Mouse (Mus musculus) embryonic facial prominence, embryonic 14.5 days (tissue): ENCODE data around the gene Bud31. TPM values are rescaled to one million over a fixed set of nuclear protein-coding genes. Genes with fewer than 3 reads are reported as not detected.
"Not testable (repeated sequence)": the region's sequence is repeated elsewhere in the genome, so short reads cannot be mapped to it uniquely, and the experiment has no call there.

Experiments used
- ATAC-seq: fragments of 200-750 bp; cut with Nextera tagmentation; 2 replicates; pipeline ENCODE4 v1.8.0; 2017; ENCODE audit warnings: low read depth, moderate number of reproducible peaks, moderate TSS enrichment
- DNase-seq: peaks from one replicate; pipeline ENCODE4 v3.0.0-alpha.2; 2015; ENCODE audit warnings: low spot score
- H3K27ac ChIP-seq: fragments of 300-500 bp; sonication (generic); replicated peaks from 2 replicates; pipeline ENCODE4 v1.5.1; 2014; ENCODE audit warnings: low read depth, mild to moderate bottlenecking, low read length, moderate library complexity
- H3K27me3 ChIP-seq: fragments of 300-500 bp; sonication (generic); replicated peaks from 2 replicates; pipeline ENCODE4 v1.6.1; 2014; ENCODE audit warnings: low read length; ENCODE audit not compliant: control insufficient read depth, insufficient read depth
- H3K36me3 ChIP-seq: fragments of 300-500 bp; sonication (generic); 2 replicates; pipeline ENCODE4 v1.6.1; 2014; ENCODE audit warnings: low read length, mixed read lengths; ENCODE audit not compliant: control insufficient read depth, insufficient read depth
- H3K4me1 ChIP-seq: fragments of 300-500 bp; sonication (generic); 2 replicates; pipeline ENCODE4 v1.6.1; 2014; ENCODE audit warnings: antibody characterized with exemption, low read length; ENCODE audit not compliant: control insufficient read depth, insufficient read depth
- H3K4me2 ChIP-seq: fragments of 300-500 bp; sonication (generic); 2 replicates; pipeline ENCODE4 v1.6.1; 2014; ENCODE audit warnings: low read depth, mild to moderate bottlenecking, low read length, moderate library complexity, mixed read lengths
- H3K4me3 ChIP-seq: fragments of 300-500 bp; sonication (generic); 2 replicates; pipeline ENCODE4 v1.5.1; 2014; ENCODE audit warnings: low read depth, mild to moderate bottlenecking, low read length
- H3K9ac ChIP-seq: fragments of 300-500 bp; sonication (generic); 2 replicates; pipeline ENCODE4 v1.6.1; 2014; ENCODE audit warnings: low read depth, mild to moderate bottlenecking, low read length, moderate library complexity, mixed read lengths
- H3K9me3 ChIP-seq: fragments of 300-500 bp; sonication (generic); 2 replicates; pipeline ENCODE4 v1.6.1; 2016; ENCODE audit warnings: low read length; ENCODE audit not compliant: control insufficient read depth
- WGBS: fragments of 180-500 bp; shearing (Covaris S2); extraction: QIAGEN DNeasy Blood & Tissue Kit; methylation state at CpG from one replicate; pipeline ENCODE4 v1.1.7; 2014; 5-methylcytosine and 5-hydroxymethylcytosine counted together
- polyA plus RNA-seq: library from polyadenylated mRNA; unstranded; fragments of >200 nt; fragmentation: Nextera tagmentation; extraction: Ambion mirVana; gene quantifications from 2 replicates; pipeline ENCODE4 v1.2.1, GENCODE M21; 2014

Gene Bud31
- polyA plus RNA-seq, 1 experiment from 2014 or later: 177 TPM

DNA sequence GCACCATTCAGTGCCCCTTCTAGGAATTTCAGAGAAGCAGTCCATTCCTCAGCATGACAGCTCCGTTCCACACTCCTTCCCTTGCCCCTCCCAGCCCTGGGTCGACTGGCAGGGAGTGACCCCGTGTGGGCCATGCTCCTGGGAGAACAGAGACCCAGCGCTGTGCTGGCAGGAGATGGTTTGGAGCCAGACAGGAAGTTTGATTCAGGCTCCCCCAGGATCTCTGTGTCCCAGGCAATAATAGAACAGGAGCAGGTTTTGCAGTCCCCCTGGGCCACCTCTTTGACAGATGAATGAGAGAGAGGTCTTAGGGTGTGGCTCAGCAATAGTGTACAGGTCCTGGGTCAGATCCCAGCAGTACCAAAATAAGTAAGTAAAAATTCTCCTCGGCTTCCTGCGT is 22.2 kb upstream of the Bud31 start:
- H3K9ac ChIP-seq: no peak overlapping the region
- ATAC-seq: no peak
- no peak overlapping the region for H3K4me2 ChIP-seq
- WGBS: 48% methylated on average over 6 of the region's 6 CpGs
- H3K27ac ChIP-seq: no peak overlapping the region
- H3K4me3 ChIP-seq: no peak overlapping the region
- DNase-seq: no peak
- no peaks in the 10 kb centered on the region for H3K4me1 ChIP-seq
- no peaks in the 10 kb centered on the region for H3K27me3 ChIP-seq
- H3K9me3 ChIP-seq: no peaks in the 10 kb centered on the region
- peaks cover 3% of the 10 kb centered on the region for H3K36me3 ChIP-seq

DNA sequence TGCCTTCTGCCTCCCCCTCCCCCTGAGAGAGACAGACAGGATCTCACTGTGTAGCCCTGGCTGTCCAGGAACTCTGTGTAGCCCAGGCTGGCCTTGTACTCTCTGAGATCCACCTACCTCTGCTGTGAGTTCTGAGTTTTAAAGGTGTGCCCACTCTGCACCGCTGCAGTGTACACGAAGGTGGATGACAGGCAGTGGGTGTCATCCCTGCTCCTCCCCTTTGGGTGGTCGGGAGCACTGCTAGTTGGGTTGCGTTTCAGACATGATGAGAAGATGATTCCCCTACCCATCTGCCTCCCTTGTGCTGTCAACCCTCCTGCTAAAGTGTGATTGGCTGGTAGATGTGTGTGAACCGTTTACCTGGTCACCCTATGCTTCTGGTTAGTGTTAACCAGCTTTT is 21.7 kb upstream of the Bud31 start:
- Histone ChIP-seq H3K4me2 (no peak overlapping the region), H3K4me3 (no peak overlapping the region), H3K9me3 (no peaks in the 10 kb centered on the region), H3K4me1 (no peaks in the 10 kb centered on the region), H3K27ac (no peak overlapping the region), H3K9ac (no peak overlapping the region), H3K36me3 (peaks cover 8% of the 10 kb centered on the region), H3K27me3 (no peaks in the 10 kb centered on the region)
- no peak for ATAC-seq
- 87% methylated on average over 5 of the region's 5 CpGs for WGBS
- no peak for DNase-seq

DNA sequence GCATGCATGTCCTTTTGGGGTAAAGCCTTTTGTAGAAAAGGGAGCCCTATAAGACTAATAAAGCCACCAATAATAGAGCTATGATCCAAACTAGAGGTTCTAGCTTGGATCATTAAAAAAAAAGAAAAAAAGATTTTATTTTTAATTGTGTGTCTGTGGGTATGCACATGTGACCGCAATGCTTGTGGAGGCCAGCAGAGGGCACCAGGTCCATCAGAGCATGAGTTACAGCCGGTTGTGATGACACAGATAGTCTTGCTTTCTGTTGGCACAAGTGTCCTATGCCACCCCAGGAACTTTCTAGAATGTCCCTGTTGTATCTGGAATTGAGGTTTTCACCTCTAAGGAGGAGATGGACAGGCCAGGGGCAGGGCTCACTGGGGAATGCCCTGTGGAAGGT is 20.8 kb upstream of the Bud31 start:
- Histone ChIP-seq H3K36me3 (peaks cover 17% of the 10 kb centered on the region), H3K27me3 (no peaks in the 10 kb centered on the region), H3K27ac (no peak overlapping the region), H3K4me2 (no peak overlapping the region), H3K4me1 (no peaks in the 10 kb centered on the region), H3K9ac (no peak overlapping the region), H3K4me3 (no peak overlapping the region), H3K9me3 (no peaks in the 10 kb centered on the region)
- DNase-seq (no peak), ATAC-seq (no peak)
- WGBS: 97% methylated on average over 2 of the region's 2 CpGs

DNA sequence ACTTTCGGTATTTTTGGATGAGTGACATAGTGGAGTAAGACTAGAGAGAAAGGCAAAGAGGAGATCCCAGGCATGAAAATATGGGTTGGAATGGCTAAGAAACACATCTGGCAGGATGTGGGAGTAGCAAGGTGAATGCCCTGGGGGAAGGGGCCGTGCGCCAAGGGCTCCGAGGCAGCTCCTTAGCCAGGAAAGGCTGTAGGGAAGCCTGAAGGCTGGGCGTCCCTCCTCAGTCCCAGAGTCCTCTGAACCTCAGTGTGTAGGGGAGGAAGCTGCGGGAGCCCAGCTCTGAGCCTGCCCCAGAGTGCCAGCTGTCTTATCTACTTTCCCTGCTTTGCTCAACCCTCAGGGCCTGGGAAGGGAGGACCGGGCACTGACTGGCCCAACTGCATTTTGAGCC is 19.2 kb upstream of the Bud31 start:
- ATAC-seq: no peak

DNA sequence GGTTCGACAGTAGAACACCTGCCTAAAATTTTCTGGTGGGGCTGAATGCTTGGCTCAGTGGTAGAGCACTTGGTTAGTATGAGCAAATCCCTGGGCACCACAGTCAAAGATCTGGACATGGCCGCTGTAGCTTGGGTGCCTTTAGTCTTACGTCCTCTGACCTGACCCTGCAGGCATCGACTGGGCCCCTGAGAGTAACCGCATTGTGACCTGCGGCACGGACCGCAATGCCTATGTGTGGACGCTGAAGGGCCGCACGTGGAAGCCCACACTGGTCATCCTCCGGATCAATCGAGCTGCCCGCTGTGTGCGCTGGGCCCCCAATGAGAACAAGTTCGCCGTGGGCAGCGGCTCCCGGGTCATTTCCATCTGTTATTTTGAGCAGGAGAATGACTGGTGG is 16.8 kb upstream of the Bud31 start:
- no peaks in the 10 kb centered on the region for H3K4me1 ChIP-seq
- DNase-seq (no peak), ATAC-seq (no peak)
- H3K9me3 ChIP-seq: no peaks in the 10 kb centered on the region
- 94% methylated on average over 18 of the region's 19 CpGs for WGBS
- no peak overlapping the region for H3K9ac ChIP-seq
- H3K27ac ChIP-seq: no peak overlapping the region
- no peak overlapping the region for H3K4me3 ChIP-seq
- no peaks in the 10 kb centered on the region for H3K27me3 ChIP-seq
- no peak overlapping the region for H3K4me2 ChIP-seq
- H3K36me3 ChIP-seq: peaks cover 56% of the 10 kb centered on the region

More for the DNA sequence above, 19.2 kb upstream of the Bud31 start:
- H3K27ac ChIP-seq: no peak overlapping the region
- H3K4me3 ChIP-seq: no peak overlapping the region
- no peaks in the 10 kb centered on the region for H3K27me3 ChIP-seq
- H3K4me2 ChIP-seq: no peak overlapping the region
- no peaks in the 10 kb centered on the region for H3K4me1 ChIP-seq
- peaks cover 32% of the 10 kb centered on the region for H3K36me3 ChIP-seq
- no peak for DNase-seq
- no peak overlapping the region for H3K9ac ChIP-seq
- H3K9me3 ChIP-seq: no peaks in the 10 kb centered on the region
- 47% methylated on average over 6 of the region's 7 CpGs for WGBS

DNA sequence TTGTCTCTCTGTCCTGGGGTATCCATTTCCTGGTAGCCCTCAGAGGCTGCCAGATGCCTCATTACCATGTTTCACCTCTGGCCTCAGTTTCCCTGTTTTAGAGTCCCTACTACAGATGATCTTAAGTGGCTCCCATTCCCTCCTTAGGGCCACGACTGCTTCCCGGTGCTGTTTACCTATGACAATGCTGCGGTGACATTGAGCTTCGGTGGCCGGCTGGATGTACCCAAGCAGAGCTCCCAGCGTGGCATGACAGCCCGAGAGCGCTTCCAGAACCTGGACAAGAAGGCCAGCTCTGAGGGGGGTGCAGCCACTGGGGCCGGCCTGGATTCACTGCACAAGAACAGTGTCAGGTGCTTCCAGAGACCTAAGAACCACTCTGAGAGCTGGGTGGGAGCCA is 13.6 kb upstream of the Bud31 start:
- no peak for ATAC-seq
- WGBS: 92% methylated on average over 9 of the region's 9 CpGs
- H3K4me2 ChIP-seq: no peak overlapping the region
- H3K9ac ChIP-seq: no peak overlapping the region
- H3K4me3 ChIP-seq: no peak overlapping the region
- no peak overlapping the region for H3K27ac ChIP-seq
- peaks cover 86% of the 10 kb centered on the region for H3K36me3 ChIP-seq
- DNase-seq: no peak
- H3K27me3 ChIP-seq: no peaks in the 10 kb centered on the region
- no peaks in the 10 kb centered on the region for H3K4me1 ChIP-seq
- H3K9me3 ChIP-seq: no peaks in the 10 kb centered on the region

DNA sequence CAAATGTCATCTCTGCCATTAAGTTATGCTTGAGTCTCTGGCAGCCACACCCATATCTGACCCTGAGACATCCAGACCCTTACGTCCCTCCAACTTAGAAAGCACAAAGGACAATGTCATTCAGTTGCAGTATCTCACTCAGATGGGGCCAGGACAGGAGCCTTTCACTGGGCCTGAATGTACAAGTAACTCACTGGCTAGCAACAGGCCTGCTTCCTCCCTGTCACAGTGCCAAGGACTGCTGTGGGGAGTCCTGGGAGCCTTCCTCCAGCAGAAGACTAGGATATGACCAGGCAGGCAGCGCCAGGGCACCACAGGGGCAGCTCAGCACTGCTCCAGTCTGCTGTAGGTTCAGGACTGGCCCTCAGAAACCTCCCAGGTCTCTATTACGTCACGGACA is 11.0 kb upstream of the Bud31 start:
- 94% methylated on average over 4 of the region's 4 CpGs for WGBS

DNA sequence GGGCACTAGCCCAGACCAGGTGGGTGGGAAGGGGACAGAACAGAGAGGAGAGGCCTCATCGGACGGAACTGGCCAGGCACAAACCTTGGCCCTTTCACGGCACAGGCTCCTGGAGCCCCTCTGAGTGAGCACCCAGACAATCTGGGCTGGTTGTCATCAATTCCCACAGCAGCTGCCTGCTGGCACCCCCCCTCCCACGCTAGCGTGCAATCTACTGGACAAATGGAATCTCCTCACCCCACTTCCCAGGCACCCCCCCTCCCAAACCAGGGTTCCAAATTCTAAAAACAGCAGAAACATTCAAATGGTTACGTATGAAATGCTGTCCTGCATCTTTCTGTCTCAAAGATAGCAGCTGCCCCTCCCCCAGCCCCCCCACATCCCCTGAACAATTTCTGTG is 10.4 kb upstream of the Bud31 start:
- DNase-seq, H3K27me3 ChIP-seq, H3K4me1 ChIP-seq, H3K4me3 ChIP-seq, H3K27ac ChIP-seq, H3K4me2 ChIP-seq, H3K9ac ChIP-seq, H3K9me3 ChIP-seq, ATAC-seq: not testable (repeated sequence)
- H3K36me3 ChIP-seq: peaks cover 97% of the 10 kb centered on the region
- WGBS: 80% methylated on average over 2 of the region's 6 CpGs

More for the DNA sequence above, 11.0 kb upstream of the Bud31 start:
- Histone ChIP-seq H3K4me1 (no peaks in the 10 kb centered on the region), H3K4me3 (no peak overlapping the region), H3K4me2 (no peak overlapping the region), H3K27ac (no peak overlapping the region), H3K36me3 (peaks cover 97% of the 10 kb centered on the region), H3K27me3 (no peaks in the 10 kb centered on the region), H3K9ac (no peak overlapping the region), H3K9me3 (no peaks in the 10 kb centered on the region)
- DNase-seq (no peak), ATAC-seq (no peak)

DNA sequence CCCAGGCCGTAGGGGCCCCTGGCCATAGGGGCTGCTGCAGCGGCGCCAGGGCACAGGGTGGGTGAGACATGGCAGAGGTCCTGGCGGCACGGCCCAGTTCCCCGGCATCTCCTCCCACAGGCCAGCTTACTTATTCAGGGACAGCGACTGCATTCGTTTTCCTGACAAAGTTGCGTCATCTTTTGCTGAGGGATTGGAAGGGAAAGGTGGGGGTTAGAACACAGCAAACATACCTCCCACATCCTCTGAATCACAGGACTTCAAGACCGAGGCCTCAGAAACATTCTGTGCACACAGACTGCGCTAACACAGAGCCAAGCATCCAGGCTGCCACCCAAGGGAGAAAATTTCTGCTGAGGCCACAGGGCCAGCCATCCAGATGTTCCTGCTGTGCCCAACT is 10.0 kb upstream of the Bud31 start:
- no peaks in the 10 kb centered on the region for H3K27me3 ChIP-seq
- ATAC-seq (no peak), DNase-seq (no peak)
- H3K9me3 ChIP-seq: no peaks in the 10 kb centered on the region
- peaks cover 97% of the 10 kb centered on the region for H3K36me3 ChIP-seq
- no peak overlapping the region for H3K4me3 ChIP-seq
- H3K4me2 ChIP-seq: no peak overlapping the region
- no peak overlapping the region for H3K9ac ChIP-seq
- no peak overlapping the region for H3K27ac ChIP-seq
- 92% methylated on average over 11 of the region's 11 CpGs for WGBS
- no peaks in the 10 kb centered on the region for H3K4me1 ChIP-seq
